Mouse (Mus musculus) B cell, adult 2 months (primary cell): ENCODE results near the gene Tmem178b.

Experiments
- DNase-seq, 2 experiments: peaks; one replicate each; pipeline ENCODE4 v3.0.0; 2022

The Tmem178b gene

GRCm38 (mm10) chr6:39872901-39873591, at the start of gene Tmem178b:
TSS of gene Tmem178b (plus strand) at chr6:39873271.
- DNase-seq = no peak

- DNase-seq = no peak
These were observed 44.3 kb upstream of the Tmem178b start for GRCm38 (mm10) chr6:39828736-39829135.

GRCm38 (mm10) chr6:39843698-39844342, 29.3 kb upstream of the Tmem178b start:
- no peak for DNase-seq

- no peak for DNase-seq
These were observed 25.5 kb upstream of the Tmem178b start for GRCm38 (mm10) chr6:39847538-39847937.

GRCm38 (mm10) chr6:39848766-39849165, 24.3 kb upstream of the Tmem178b start:
- DNase-seq = peak in 1 of 2 experiments; percentile 15

DNA sequence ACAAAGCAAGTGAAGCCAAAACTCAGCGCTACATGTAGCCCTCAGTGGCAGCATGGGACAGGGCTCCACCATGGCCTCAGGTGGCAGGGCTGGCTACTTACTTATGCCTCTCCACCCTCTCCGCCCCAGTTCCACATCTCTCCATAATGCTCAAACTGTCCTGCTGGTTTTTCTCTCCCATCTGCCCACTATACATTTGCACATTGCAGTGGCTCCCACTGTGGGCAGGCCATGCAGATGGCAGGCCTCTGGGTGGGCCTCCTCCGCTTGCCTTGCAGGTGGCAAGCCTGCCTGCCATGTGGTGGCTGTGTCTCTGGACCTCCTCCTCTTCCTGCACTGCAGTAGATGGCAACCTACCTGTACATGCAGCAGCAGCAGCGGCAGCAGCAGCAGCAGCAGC, 23.4 kb upstream of the Tmem178b start:
- no peak for DNase-seq

DNA sequence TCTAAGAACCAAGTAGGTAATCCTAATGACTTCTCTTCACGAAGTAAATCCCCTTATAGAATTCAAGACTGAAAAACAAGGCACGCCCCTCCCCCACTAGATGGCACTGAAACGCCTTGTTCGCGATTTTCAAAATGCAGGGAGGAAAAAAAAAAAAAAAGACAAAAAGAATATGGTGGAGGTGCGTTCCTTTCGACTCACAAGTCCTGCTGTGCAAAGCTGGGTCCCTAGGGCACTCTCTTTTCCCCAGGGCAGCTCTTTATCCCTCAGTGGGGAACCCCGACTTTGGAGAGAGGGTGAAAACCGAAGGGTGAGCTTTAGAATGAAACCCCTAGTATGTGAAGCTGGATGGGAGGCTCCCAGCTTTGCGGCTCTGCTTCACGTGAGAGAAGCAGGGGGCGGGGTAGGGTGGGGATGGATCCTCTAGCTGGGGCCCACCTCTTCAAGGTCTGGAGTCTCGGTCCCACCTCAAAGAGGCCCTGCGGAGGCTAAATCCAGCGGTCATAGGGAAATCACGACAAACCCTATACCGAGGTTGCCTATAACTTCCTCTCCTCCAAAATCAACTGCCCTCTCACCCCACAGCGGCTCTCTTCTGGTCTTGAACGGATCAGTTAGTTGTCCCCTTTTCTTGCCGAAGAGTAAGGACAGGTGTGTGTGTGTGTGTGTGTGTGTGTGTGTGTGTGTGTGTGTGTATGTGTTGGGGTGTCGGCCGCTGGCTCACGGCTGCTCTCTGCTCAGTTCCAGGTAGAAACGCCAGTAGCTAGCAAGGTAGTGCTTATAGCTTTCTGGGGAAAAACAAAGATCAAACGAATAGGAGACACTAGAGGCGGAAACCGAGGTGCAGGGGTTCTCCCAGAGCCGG, 2.6 kb upstream of the Tmem178b start:
- DNase-seq = no peak

GRCm38 (mm10) chr6:39871381-39872305, 1.4 kb upstream of the Tmem178b start:
- no peak for DNase-seq

DNA sequence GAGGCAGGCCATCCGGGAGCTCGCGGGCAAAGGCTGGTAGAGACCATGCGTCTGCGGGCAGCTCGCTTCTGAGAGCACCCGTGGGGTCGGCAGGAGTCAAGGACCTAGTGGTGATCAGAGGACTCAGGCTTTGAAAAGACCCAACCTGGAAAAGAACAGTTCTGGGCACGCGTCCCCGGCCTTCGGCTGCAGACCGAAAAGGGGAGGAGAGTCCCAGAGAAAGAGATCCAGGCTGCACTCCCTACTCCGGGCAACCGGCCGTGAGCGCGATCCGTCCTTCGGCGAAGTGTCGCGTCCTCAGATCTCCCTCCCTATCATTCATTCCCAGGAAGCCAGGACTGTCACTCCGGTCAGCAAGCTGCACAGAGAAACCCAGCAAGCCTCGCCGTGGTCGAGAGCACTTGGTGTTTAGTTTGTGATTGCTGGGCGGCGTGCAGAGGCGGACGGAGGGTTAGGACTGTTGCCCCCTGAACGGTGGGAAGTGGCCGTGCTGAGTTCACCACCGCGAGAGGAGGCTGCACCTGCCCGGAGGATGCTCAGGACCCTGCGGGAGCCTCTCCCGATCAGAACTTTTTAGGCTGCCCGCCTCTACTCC, 668 bp upstream of the Tmem178b start:
- no peak for DNase-seq

GRCm38 (mm10) chr6:39875186-39875585, 2.1 kb downstream of the Tmem178b start:
- DNase-seq = no peak

- DNase-seq = no peak
These were observed 3.4 kb downstream of the Tmem178b start for GRCm38 (mm10) chr6:39876444-39876843.

- DNase-seq = no peak
These were observed 17.7 kb downstream of the Tmem178b start for GRCm38 (mm10) chr6:39890811-39891210.

DNA sequence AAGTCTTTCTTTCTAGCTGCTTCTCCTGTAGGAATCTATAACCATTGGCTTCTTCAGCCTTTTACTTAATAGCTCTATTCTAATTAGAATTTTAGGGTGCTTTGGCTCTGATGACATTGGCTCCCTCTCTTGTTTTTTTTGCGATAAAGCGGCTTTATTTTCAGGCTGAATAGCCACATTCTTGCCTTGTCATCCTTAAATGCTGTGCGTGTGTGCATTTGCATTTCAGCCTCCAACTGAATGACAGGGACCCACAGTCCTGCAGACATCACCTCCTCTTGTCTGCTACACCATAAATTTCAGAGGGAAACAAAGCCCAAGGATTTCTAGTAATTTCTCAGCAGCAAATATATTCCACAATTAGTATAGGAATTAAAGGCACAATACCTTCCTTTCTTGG, 23.4 kb downstream of the Tmem178b start:
- DNase-seq = no peak

GRCm38 (mm10) chr6:39899231-39899630, 26.2 kb downstream of the Tmem178b start:
- DNase-seq = no peak

DNA sequence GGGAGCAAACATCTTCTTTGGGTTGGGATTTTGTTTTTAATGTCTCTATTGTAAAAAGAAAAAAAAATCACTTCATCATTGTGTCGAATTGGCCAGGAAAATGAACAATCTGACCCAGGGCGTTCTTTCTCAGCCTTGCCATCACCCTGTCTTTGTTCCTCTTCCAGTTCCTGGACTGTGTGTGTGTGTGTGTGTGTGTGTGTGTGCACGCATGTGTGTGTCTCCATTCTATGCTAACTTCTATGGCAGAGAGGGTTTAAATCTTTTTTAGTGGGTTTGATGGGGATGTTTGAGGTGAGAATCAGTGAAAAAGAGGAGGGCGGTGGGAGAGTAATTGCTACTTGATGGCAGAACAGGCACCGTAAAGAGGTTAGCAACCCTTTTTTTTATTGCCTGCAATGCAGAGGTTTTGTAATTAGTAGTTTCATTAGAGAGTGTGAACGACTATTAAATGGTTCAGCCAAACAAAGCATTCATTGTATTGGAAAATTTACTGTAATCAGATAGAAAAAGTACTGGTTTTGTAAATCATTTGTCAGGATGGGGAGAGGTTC, 30.2 kb downstream of the Tmem178b start:
- no peak for DNase-seq

DNA sequence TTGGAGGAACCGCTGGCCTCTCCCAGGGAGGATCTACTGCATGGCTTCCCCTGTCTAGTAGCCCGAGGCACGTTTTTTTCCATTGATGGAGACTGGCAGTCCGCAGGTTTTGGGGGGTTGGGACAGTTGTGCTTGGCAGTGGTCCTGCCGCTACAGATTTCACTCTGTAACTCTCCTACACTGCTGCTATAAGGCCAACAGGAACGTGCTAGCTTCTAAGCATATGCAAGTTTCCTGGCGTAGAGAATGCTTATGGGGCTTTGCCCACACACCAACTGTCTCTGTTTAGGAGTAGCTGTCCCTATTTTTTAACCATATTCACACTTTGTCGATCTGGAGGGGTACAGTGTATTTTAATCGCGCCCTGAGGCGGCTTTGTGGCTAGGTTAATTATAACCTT, 30.8 kb downstream of the Tmem178b start:
- no peak for DNase-seq

DNA sequence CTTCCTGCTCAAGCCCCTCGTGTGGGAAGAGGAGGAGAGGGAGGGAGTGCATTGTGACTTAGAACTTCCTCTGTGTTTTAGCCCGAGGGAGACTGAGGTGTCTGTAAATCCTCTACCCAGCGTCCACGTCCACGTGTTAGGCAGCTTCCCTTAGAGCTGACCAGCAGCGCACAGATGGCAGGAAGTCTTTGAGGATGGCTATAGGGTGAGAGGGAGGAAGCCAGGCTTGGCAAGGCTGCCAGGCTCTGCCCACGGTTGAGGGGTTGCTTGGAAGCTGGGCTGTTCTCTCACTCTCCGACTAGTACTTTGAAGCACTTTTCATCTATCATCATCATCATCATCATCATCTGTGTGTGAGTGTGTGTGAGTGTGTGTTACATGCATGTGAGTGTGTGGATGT, 41.9 kb downstream of the Tmem178b start:
- DNase-seq = no peak

GRCm38 (mm10) chr6:39915636-39916281, 42.7 kb downstream of the Tmem178b start:
- DNase-seq = no peak

DNA sequence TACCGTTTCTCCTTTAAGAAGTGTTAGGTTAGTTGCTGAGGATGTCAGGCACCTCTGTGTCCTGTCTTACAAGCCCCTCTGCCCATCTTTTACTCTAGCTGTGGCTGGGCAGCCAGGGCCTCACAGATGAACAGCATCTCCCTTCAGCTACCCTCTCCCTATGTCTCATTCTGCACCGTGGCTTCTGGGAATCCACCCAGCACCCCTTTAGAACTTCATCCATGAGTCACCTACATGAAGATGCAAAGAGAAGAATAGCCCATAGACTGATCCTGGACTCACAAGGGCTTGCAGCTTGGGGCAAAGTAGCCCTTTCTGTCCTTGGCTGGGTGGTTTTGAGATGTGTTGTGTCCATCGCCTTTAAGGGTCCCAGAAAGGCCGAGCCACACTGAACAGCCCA, 43.4 kb downstream of the Tmem178b start:
- DNase-seq = no peak

GRCm38 (mm10) chr6:39917242-39917641, 44.2 kb downstream of the Tmem178b start:
- DNase-seq = no peak

DNA sequence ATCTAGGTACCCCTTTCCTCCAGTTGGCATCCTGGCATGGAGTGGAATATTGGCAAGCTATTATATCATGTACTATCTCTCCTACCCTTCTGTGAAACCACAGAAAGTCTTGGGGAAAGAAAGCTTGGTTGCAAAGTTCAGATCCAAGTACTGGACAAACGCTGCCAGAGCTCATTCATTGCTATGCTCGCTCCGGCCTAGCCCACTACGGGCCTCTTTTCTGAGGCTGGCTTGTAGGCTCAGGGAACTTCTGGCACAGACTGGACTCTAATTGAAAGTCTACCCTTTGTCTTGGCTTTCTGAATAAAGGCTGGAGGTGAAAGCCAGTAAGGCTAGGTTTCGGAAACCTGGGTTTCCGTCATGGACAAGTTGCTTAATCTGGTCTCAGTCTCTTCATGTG, 44.7 kb downstream of the Tmem178b start:
- no peak for DNase-seq
